Mouse (Mus musculus): ENCODE measurements around the gene Pym1. TPM values are rescaled to one million over a fixed set of nuclear protein-coding genes. Genes with fewer than 3 reads are reported as not detected.

The Pym1 gene
- total RNA-seq (2014; rRNA removed; ENCODE audit: low replicate concordance): 37.1 and 49.2 TPM in 2 replicates
- polyA plus RNA-seq (2015; fragmentation: Nextera tagmentation; extraction: Ambion mirVana): 13.7 and 16.5 TPM in 2 replicates

GRCm38 (mm10) chr10:128747646-128748251 is at the start of gene Pym1:
Gene Pym1 (plus strand): TSS chr10:128747889.
- H3K27ac ChIP-seq (ENCODE audit: low read depth): peak within 1 kb of the TSS; percentile 98
- peak; percentile 48 for ATAC-seq (ENCODE audit: insufficient read depth, low read depth)
- no peak for TF ChIP-seq CTCF (IDR thresholded peaks at IDR 0.05; ENCODE audit: low read depth)
- no peak for TF ChIP-seq EP300 (IDR thresholded peaks at IDR 0.05; ENCODE audit: low read depth)

GRCm38 (mm10) chr10:128699006-128699405 is 48.7 kb upstream of the Pym1 start:
- 73% methylated on average over 5 of the region's 5 CpGs for WGBS
- Histone ChIP-seq H3K27me3 (ENCODE audit: control insufficient read depth, insufficient read depth, low read length) (no peaks in the 10 kb centered on the region), H3K4me1 (ENCODE audit: control insufficient read depth, insufficient read depth) (peaks cover 26% of the 10 kb centered on the region), H3K4me3 (ENCODE audit: low read depth, low read length) (no peak overlapping the region), H3K9me3 (replicated peaks; ENCODE audit: control insufficient read depth, low read length) (no peaks in the 10 kb centered on the region), H3K9ac (replicated peaks; ENCODE audit: low read depth, low read length) (no peak overlapping the region), H3K4me2 (ENCODE audit: low read depth, low read length) (no peak overlapping the region), H3K36me3 (replicated peaks; ENCODE audit: control insufficient read depth, insufficient read depth, low read length) (peaks cover 20% of the 10 kb centered on the region), H3K27ac (ENCODE audit: low read depth) (0 out of 2 replicates have a peak overlapping the region, but pooled peaks have one; percentile 16)
- DNase-seq (ENCODE audit: low spot score) (no peak), ATAC-seq (ENCODE audit: insufficient read depth, low read depth) (no peak)
- TF ChIP-seq CTCF (IDR thresholded peaks at IDR 0.05; ENCODE audit: low read depth): no peak
- no peak for TF ChIP-seq EP300 (IDR thresholded peaks at IDR 0.05; ENCODE audit: low read depth)

More at GRCm38 (mm10) chr10:128747646-128748251, at the start of gene Pym1:
- DNase-seq (ENCODE audit: low spot score): peak; percentile 65
- Histone ChIP-seq H3K4me3 (ENCODE audit: low read depth, low read length) (peak within 1 kb of the TSS; percentile 88), H3K9me3 (replicated peaks; ENCODE audit: control insufficient read depth, low read length) (no peaks in the 10 kb centered on the region), H3K9ac (replicated peaks; ENCODE audit: low read depth, low read length) (peak within 1 kb of the TSS; percentile 92), H3K4me1 (ENCODE audit: control insufficient read depth, insufficient read depth) (peaks cover 24% of the 10 kb centered on the region), H3K4me2 (ENCODE audit: low read depth, low read length) (peak within 1 kb of the TSS; percentile 96), H3K27me3 (ENCODE audit: control insufficient read depth, insufficient read depth, low read length) (no peaks in the 10 kb centered on the region), H3K36me3 (replicated peaks; ENCODE audit: control insufficient read depth, insufficient read depth, low read length) (peaks cover 2% of the 10 kb centered on the region; the same call in 1 of the 2 replicates)
- WGBS: under 1% methylated on average over 36 of the region's 36 CpGs

- peaks cover 20% of the 10 kb centered on the region for H3K36me3 ChIP-seq (replicated peaks; ENCODE audit: control insufficient read depth, insufficient read depth, low read length)
- DNase-seq (ENCODE audit: low spot score) (no peak), ATAC-seq (ENCODE audit: insufficient read depth, low read depth) (no peak)
- peak overlapping the region; percentile 37 for H3K27ac ChIP-seq (ENCODE audit: low read depth)
- H3K9ac ChIP-seq (replicated peaks; ENCODE audit: low read depth, low read length): no peak overlapping the region
- H3K4me2 ChIP-seq (ENCODE audit: low read depth, low read length): no peak overlapping the region
- H3K9me3 ChIP-seq (replicated peaks; ENCODE audit: control insufficient read depth, low read length): no peaks in the 10 kb centered on the region
- peaks cover 23% of the 10 kb centered on the region for H3K4me1 ChIP-seq (ENCODE audit: control insufficient read depth, insufficient read depth)
- WGBS: 47% methylated on average over 11 of the region's 11 CpGs
- no peaks in the 10 kb centered on the region for H3K27me3 ChIP-seq (ENCODE audit: control insufficient read depth, insufficient read depth, low read length)
- TF ChIP-seq CTCF (IDR thresholded peaks at IDR 0.05; ENCODE audit: low read depth): no peak
- TF ChIP-seq EP300 (IDR thresholded peaks at IDR 0.05; ENCODE audit: low read depth): no peak
- H3K4me3 ChIP-seq (ENCODE audit: low read depth, low read length): no peak overlapping the region
Measured at GRCm38 (mm10) chr10:128699611-128700010, 48.1 kb upstream of the Pym1 start.

- TF ChIP-seq EP300 (IDR thresholded peaks at IDR 0.05; ENCODE audit: low read depth) (no peak), CTCF (IDR thresholded peaks at IDR 0.05; ENCODE audit: low read depth) (no peak)
- no peaks in the 10 kb centered on the region for H3K27me3 ChIP-seq (ENCODE audit: control insufficient read depth, insufficient read depth, low read length)
- no peak overlapping the region for H3K4me3 ChIP-seq (ENCODE audit: low read depth, low read length)
- no peak overlapping the region for H3K9ac ChIP-seq (replicated peaks; ENCODE audit: low read depth, low read length)
- H3K36me3 ChIP-seq (replicated peaks; ENCODE audit: control insufficient read depth, insufficient read depth, low read length): peaks cover 20% of the 10 kb centered on the region
- no peak for ATAC-seq (ENCODE audit: insufficient read depth, low read depth)
- no peaks in the 10 kb centered on the region for H3K9me3 ChIP-seq (replicated peaks; ENCODE audit: control insufficient read depth, low read length)
- H3K4me1 ChIP-seq (ENCODE audit: control insufficient read depth, insufficient read depth): peaks cover 16% of the 10 kb centered on the region
- no peak overlapping the region for H3K27ac ChIP-seq (ENCODE audit: low read depth)
- 93% methylated on average over 5 of the region's 5 CpGs for WGBS
- DNase-seq (ENCODE audit: low spot score): no peak
- H3K4me2 ChIP-seq (ENCODE audit: low read depth, low read length): no peak overlapping the region
Measured at GRCm38 (mm10) chr10:128700712-128701111, 47.0 kb upstream of the Pym1 start.

- Histone ChIP-seq H3K9me3 (replicated peaks; ENCODE audit: control insufficient read depth, low read length) (no peaks in the 10 kb centered on the region), H3K27me3 (ENCODE audit: control insufficient read depth, insufficient read depth, low read length) (no peaks in the 10 kb centered on the region), H3K4me3 (ENCODE audit: low read depth, low read length) (no peak overlapping the region), H3K4me1 (ENCODE audit: control insufficient read depth, insufficient read depth) (peaks cover 16% of the 10 kb centered on the region), H3K36me3 (replicated peaks; ENCODE audit: control insufficient read depth, insufficient read depth, low read length) (peaks cover 20% of the 10 kb centered on the region), H3K4me2 (ENCODE audit: low read depth, low read length) (no peak overlapping the region), H3K9ac (replicated peaks; ENCODE audit: low read depth, low read length) (no peak overlapping the region), H3K27ac (ENCODE audit: low read depth) (no peak overlapping the region)
- no peak for ATAC-seq (ENCODE audit: insufficient read depth, low read depth)
- DNase-seq (ENCODE audit: low spot score): no peak
- WGBS: 39% methylated on average over 6 of the region's 6 CpGs
- TF ChIP-seq CTCF (IDR thresholded peaks at IDR 0.05; ENCODE audit: low read depth) (no peak), EP300 (IDR thresholded peaks at IDR 0.05; ENCODE audit: low read depth) (no peak)
Measured at GRCm38 (mm10) chr10:128702328-128703007, 45.2 kb upstream of the Pym1 start.
